Mouse (Mus musculus): ENCODE measurements around the gene Gpa33. TPM values are rescaled to one million over a fixed set of nuclear protein-coding genes. Genes with fewer than 3 reads are reported as not detected.

Gene Gpa33
- polyA plus RNA-seq, 1 experiment: 448 TPM

DNA sequence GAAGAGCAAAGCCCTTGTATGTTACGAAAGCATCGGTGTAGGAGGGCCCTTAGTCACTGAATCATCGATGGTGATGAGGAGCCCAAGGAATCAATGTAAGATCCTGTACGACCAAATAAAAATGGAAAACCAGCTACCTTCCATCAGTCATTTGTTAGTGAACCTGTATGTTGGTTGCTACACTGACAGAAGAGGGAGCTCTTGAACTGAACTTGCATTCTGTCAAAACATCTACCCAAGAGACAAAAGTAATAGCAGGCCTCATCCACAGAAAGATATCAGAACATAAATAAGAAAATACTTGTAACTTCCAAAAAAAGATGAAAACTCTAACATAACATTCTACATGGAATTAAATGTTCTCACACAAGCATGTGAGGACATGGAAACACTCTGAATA, 84.1 kb downstream of the Gpa33 start:
- WGBS: 82% methylated on average over 4 of the region's 4 CpGs
- no peak for DNase-seq (ENCODE audit: low read depth, low spot score)

Other genes starting within 250 kb of the Gpa33 start
- 3.1 and 7.7 TPM in 2 replicates for gene Pou2f1, start 127.6 kb upstream of the Gpa33 start, polyA plus RNA-seq (2012; rRNA removed)
- 0.05 and 0.12 TPM in 2 replicates for gene Dusp27, start 2.3 kb upstream of the Gpa33 start, polyA plus RNA-seq (2012; rRNA removed)
- not detected in 2 replicates for gene Mael, start 108.5 kb downstream of the Gpa33 start, polyA plus RNA-seq (2012; rRNA removed)
- 0.10 and 0.16 TPM in 2 replicates for gene Ildr2, start 123.9 kb downstream of the Gpa33 start, polyA plus RNA-seq (2012; rRNA removed)
- 13.4 and 14.8 TPM in 2 replicates for gene Tada1, start 248.9 kb downstream of the Gpa33 start, polyA plus RNA-seq (2012; rRNA removed)

Data from large intestine, adult 2 months (tissue).